Mouse (Mus musculus): Measurements from ENCODE around the gene Inafm2. TPM values are rescaled to one million over a fixed set of nuclear protein-coding genes. Genes with fewer than 3 reads are reported as not detected.

Gene Inafm2
- polyA plus RNA-seq, 1 experiment from 2014 or later, result 18.9 TPM

DNA sequence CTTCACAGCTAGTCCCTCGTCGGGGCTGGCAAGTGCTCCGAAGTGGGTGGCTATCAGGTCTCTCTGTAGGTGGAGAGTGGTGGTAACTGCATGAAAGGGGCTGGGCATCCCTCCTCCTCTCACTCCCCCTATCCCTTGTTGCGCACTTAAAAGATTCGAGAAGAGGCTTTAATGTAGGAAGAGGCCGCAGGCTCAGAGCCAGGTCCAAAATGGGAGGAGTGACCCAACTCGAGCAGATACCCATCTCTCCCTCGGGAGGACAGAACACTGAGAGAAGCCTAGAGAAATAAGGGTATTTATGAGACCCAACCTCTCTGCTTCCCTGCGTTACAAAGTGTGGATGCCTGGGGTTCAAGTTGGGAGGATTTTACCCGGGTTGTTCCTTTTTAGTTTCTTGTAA lies 33.5 kb downstream of the Inafm2 start:
- Histone ChIP-seq H3K4me1 (replicated peaks) (peaks cover 36% of the 10 kb centered on the region), H3K4me2 (peak overlapping the region; percentile 63), H3K27me3 (no peaks in the 10 kb centered on the region), H3K4me3 (peak overlapping the region; percentile 55), H3K9ac (peak overlapping the region; percentile 64; the same call in 1 of the 2 replicates), H3K9me3 (no peaks in the 10 kb centered on the region), H3K36me3 (no peaks in the 10 kb centered on the region), H3K27ac (replicated peaks) (peak overlapping the region; percentile 70)
- WGBS, result 8% methylated on average over 10 of the region's 10 CpGs
- ATAC-seq (ENCODE audit: low FRiP score, low read depth), result peak; percentile 49

DNA sequence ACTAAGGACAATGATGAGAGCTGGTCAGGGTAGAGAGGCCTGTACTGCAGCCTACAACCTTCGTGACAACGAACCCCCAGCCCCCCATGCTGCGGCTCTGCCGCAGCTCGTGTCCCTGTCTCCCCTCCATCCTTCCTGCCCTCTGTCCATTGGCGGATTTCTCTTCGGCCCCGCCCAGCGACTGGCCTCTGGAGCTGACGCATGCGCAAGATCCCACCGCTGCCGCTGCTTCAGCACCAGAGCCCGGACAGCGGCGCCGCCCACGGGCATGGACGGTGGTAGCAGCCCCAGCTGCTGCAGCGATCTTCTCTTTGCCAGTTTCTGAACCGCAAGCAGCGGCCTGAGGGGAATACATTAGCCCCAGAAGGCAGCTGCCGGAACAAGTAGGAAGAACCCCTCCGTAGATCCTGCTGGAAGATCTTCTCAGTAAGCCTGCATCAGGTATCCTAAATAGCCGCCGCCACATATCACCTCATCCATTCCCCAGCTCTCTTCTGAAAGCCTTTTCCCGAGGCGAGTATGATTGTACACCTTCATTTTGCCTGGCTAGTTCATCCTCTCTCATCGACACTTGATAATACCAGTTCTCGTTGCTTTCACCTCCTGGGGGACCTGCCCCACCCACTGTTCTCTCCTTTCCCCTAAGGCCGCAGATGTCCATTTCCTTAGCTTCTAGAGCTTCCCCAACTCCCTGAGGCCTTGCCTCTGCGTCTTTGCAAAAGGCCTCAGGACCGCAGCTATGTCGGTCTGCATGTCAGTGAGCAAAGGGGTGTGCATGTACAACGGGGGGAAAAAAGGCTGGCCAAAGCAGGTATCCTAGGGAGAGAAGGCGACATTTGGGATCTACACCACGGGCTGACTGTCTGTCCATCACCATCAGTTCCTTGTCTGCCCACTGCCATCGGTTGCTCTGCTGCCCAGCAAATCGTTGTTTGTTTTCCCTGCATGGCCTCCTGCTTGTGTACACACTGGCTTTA lies 34.2 kb downstream of the Inafm2 start, which contains the start of gene Disp2:
Disp2 (plus strand) TSS at position 216 of the 977 bp plus-strand sequence.
- Histone ChIP-seq H3K9ac (peak within 1 kb of the TSS; percentile 64), H3K27ac (replicated peaks) (peak within 1 kb of the TSS; percentile 85), H3K36me3 (no peaks in the 10 kb centered on the region), H3K4me2 (peak within 1 kb of the TSS; percentile 63), H3K27me3 (no peaks in the 10 kb centered on the region), H3K4me3 (peak within 1 kb of the TSS; percentile 55), H3K4me1 (replicated peaks) (peaks cover 36% of the 10 kb centered on the region), H3K9me3 (no peaks in the 10 kb centered on the region)
- WGBS, result 9% methylated on average over 39 of the region's 39 CpGs
- ATAC-seq (ENCODE audit: low FRiP score, low read depth), result peak; percentile 94

DNA sequence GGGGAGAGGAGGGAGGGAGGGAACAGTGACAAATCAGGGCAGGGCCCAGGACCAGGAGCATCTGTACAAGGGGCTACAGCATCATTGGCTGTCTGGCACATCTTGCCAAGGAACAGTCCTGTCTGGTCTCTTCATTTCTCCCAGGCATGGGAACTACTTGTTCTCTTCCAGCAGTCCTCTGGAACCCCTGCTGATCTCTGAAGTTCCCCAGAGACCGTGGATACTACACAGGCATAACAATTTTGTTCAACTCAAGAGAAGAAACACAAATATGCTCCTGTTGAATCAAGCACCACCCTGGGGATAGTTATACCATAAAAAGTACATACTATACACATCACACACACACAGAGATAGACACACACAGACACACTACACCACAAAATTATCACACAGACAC lies 35.6 kb downstream of the Inafm2 start:
- peak overlapping the region; percentile 55 for H3K4me3 ChIP-seq
- no peaks in the 10 kb centered on the region for H3K9me3 ChIP-seq
- H3K9ac ChIP-seq, result peak overlapping the region; percentile 64
- peaks cover 27% of the 10 kb centered on the region for H3K4me1 ChIP-seq (replicated peaks)
- no peak for ATAC-seq (ENCODE audit: low FRiP score, low read depth)
- peak overlapping the region; percentile 63 for H3K4me2 ChIP-seq
- WGBS, result 18% methylated on average over 1 of the region's 1 CpGs
- H3K36me3 ChIP-seq, result peaks cover 3% of the 10 kb centered on the region
- no peaks in the 10 kb centered on the region for H3K27me3 ChIP-seq
- peak overlapping the region; percentile 85; the same call in 1 of the 2 replicates for H3K27ac ChIP-seq (replicated peaks)

DNA sequence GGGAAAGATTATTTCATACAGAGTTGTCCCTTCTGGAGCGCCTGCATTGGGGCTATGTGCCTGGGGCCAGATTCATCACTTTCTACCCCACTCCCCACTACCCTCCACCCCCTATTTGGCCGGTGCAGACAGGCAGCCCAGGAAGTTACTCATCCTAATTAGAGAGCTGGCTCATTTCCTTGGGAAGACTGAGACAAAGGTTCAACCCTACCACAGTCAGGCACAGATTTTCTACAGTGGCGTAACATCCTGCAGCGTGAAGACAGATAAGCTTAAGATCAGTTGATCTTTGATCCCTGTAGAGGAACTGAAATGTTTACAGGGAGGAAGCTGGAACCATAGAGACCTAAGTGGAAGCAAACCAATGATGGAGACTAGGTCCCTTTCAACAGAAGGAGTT lies 36.7 kb downstream of the Inafm2 start:
- Histone ChIP-seq H3K27me3 (no peaks in the 10 kb centered on the region), H3K36me3 (peaks cover 15% of the 10 kb centered on the region), H3K4me3 (no peak overlapping the region), H3K4me2 (no peak overlapping the region), H3K9me3 (no peaks in the 10 kb centered on the region), H3K4me1 (replicated peaks) (peaks cover 25% of the 10 kb centered on the region), H3K27ac (replicated peaks) (no peak overlapping the region), H3K9ac (no peak overlapping the region)
- 72% methylated on average over 4 of the region's 4 CpGs for WGBS
- no peak for ATAC-seq (ENCODE audit: low FRiP score, low read depth)

DNA sequence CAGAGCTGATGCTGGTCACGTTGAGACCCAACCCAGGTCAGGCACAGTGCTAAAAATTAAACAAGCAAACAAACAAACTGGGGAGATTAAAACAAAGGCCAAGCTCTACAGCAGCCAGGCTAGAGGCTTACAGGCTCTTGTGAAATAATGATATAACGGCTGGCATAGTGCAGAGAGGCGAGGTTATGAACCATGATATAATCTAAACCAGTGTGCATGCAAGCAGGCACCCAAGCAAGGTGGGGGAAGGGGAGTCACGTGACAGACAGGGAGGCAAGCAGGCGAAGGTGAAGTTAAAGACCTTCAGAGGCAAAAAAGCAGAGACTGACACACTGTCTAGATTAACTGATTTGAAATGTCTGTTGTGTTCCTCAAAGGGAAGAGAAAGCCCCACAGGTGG lies 37.5 kb downstream of the Inafm2 start:
- no peak overlapping the region for H3K27ac ChIP-seq (replicated peaks)
- H3K4me1 ChIP-seq (replicated peaks), result peaks cover 25% of the 10 kb centered on the region

DNA sequence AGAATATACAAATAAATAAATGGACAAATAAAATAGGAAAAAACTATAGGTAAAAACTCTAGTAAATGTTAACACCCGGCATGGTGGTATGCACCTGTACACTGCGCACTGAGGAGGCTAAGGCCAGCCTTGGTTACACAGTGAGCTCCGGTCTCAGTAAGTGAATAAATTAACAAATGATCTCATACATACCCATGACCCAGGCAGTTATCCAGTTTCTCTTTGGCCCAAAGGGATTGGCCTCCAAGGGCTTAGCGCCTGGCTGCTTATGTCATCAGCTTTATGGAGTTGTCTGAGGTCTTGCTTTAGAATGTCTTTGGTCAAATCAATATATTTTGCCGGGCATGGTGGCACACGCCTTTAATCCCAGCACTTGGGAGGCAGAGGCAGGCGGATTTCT lies 38.1 kb downstream of the Inafm2 start:
- Histone ChIP-seq H3K4me2 (no peak overlapping the region), H3K9me3 (no peaks in the 10 kb centered on the region), H3K4me3 (no peak overlapping the region), H3K9ac (no peak overlapping the region), H3K4me1 (replicated peaks) (peaks cover 25% of the 10 kb centered on the region), H3K27me3 (no peaks in the 10 kb centered on the region), H3K27ac (replicated peaks) (no peak overlapping the region), H3K36me3 (peaks cover 22% of the 10 kb centered on the region)
- no peak for ATAC-seq (ENCODE audit: low FRiP score, low read depth)
- 90% methylated on average over 7 of the region's 7 CpGs for WGBS

More for the DNA sequence above, 37.5 kb downstream of the Inafm2 start:
- Histone ChIP-seq H3K27me3 (no peaks in the 10 kb centered on the region), H3K9me3 (no peaks in the 10 kb centered on the region), H3K4me3 (no peak overlapping the region), H3K9ac (no peak overlapping the region), H3K4me2 (no peak overlapping the region), H3K36me3 (peaks cover 22% of the 10 kb centered on the region)
- WGBS, result 70% methylated on average over 5 of the region's 5 CpGs
- ATAC-seq (ENCODE audit: low FRiP score, low read depth), result no peak

DNA sequence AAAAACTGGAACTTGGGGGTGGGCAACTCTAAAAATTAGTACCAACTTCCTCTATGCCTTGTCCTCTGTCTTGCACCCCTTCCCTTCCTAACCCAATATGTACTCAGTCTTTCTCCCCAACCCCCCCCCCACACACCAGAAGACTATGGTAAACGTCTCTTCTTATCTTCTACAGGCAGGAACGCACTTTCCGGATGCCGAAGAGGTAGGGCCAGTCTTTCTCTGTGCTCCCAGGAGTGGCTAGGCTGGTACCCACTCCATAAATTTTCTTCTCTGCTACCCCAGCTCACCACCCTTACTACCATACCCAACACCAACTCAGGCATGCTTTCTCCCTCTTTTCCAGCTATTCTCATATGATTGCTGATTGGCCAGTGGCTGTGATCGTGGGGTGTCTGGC lies 41.0 kb downstream of the Inafm2 start:
- Histone ChIP-seq H3K27ac (replicated peaks) (no peak overlapping the region), H3K4me2 (no peak overlapping the region), H3K4me1 (replicated peaks) (peaks cover 22% of the 10 kb centered on the region), H3K36me3 (peaks cover 37% of the 10 kb centered on the region), H3K9ac (no peak overlapping the region), H3K9me3 (no peaks in the 10 kb centered on the region), H3K4me3 (no peak overlapping the region), H3K27me3 (no peaks in the 10 kb centered on the region)
- ATAC-seq (ENCODE audit: low FRiP score, low read depth), result no peak
- 90% methylated on average over 5 of the region's 5 CpGs for WGBS

DNA sequence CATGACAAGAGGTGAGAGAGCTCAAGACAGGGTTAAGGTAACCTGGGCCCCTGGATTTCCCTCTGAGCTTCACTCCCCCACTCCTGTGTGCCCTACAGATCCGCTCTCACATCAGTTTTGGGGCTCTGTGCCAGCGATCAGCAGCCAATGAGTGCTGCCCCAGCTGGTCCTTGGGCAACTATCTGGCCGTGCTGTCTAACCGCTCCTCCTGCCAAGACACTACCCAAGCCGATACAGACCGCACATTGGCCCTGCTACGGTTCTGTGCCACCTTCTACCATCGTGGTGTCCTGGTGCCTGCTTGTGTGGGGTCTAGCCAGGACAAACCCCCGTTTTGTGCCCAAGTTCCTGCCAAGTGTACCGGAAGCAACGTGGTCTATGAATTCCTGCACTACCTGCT lies 43.9 kb downstream of the Inafm2 start:
- no peak overlapping the region for H3K4me3 ChIP-seq
- peaks cover 15% of the 10 kb centered on the region for H3K4me1 ChIP-seq (replicated peaks)
- ATAC-seq (ENCODE audit: low FRiP score, low read depth), result 0 out of 2 replicates have a peak, but pooled peaks have one; percentile 21
- H3K36me3 ChIP-seq, result peaks cover 60% of the 10 kb centered on the region
- no peak overlapping the region for H3K27ac ChIP-seq (replicated peaks)
- H3K27me3 ChIP-seq, result no peaks in the 10 kb centered on the region
- H3K9me3 ChIP-seq, result no peaks in the 10 kb centered on the region
- 79% methylated on average over 11 of the region's 11 CpGs for WGBS
- no peak overlapping the region for H3K4me2 ChIP-seq
- H3K9ac ChIP-seq, result no peak overlapping the region

DNA sequence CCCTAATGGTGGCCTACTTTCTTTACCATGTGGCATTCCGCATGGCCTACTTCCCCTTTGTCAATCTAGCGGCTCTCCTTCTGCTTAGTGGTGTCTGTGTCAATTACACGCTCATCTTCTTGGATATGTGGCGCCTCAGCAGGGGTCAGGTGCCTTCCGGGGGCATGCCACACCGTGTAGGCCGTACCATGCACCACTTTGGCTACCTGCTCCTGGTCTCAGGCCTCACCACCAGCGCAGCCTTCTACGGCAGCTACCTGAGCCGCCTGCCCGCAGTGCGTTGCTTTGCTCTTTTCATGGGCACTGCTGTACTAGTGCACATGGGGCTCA lies 44.6 kb downstream of the Inafm2 start:
- H3K36me3 ChIP-seq, result peaks cover 60% of the 10 kb centered on the region
- H3K9ac ChIP-seq, result no peak overlapping the region
- peak; percentile 50; the same call in 1 of the 2 replicates for ATAC-seq (ENCODE audit: low FRiP score, low read depth)
- H3K4me2 ChIP-seq, result peak overlapping the region; percentile 43
- H3K4me3 ChIP-seq, result no peak overlapping the region
- no peak overlapping the region for H3K27ac ChIP-seq (replicated peaks)
- peaks cover 15% of the 10 kb centered on the region for H3K4me1 ChIP-seq (replicated peaks)
- H3K27me3 ChIP-seq, result no peaks in the 10 kb centered on the region
- H3K9me3 ChIP-seq, result no peaks in the 10 kb centered on the region
- 45% methylated on average over 12 of the region's 12 CpGs for WGBS

DNA sequence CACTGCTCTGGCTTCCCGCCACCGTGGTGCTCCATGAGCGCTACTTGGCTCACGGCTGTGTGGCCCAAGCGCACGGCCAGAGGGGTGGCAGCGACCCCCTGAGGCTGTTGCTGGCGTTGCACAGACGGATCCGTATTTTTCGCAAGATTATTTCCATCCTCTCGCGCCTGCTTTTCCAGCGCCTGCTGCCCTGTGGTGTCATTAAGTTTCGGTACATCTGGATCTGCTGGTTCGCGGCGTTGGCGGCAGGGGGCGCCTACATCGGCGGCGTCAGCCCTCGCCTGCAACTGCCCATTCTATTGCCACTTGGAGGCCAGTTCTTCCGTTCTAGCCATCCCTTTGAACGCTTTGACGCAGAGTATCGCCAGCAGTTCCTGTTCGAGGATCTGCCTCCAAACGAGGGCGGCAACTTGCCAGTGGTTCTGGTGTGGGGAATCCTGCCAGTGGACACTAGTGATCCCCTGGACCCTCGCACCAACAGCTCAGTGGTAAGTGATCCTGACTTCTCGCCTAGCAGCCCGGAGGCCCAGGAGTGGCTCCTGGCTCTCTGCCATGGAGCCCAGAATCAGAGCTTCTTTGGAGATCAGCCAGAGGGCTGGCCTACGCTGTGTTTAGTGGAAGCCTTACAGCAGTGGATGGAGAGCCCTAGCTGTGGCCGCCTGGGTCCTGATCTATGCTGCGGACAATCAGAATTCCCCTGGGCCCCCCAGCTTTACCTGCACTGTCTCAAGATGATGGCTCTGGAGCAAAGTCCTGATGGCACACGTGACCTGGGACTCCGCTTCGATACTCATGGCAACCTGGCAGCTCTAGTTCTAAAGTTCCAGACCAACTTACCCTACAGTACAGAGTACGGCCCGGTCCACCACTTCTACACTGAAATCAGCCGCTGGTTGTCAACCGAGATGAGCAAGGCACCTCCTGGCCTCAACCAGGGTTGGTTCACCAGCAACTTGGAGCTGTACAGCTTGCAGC lies 45.3 kb downstream of the Inafm2 start:
- H3K4me3 ChIP-seq, result no peak overlapping the region
- no peaks in the 10 kb centered on the region for H3K27me3 ChIP-seq
- H3K36me3 ChIP-seq, result peaks cover 58% of the 10 kb centered on the region
- no peak overlapping the region for H3K27ac ChIP-seq (replicated peaks)
- no peak overlapping the region for H3K9ac ChIP-seq
- H3K4me2 ChIP-seq, result peak overlapping the region; percentile 43
- H3K9me3 ChIP-seq, result no peaks in the 10 kb centered on the region
- WGBS, result 26% methylated on average over 44 of the region's 44 CpGs
- ATAC-seq (ENCODE audit: low FRiP score, low read depth), result peak; percentile 49; the same call in 1 of the 2 replicates
- peaks cover 15% of the 10 kb centered on the region for H3K4me1 ChIP-seq (replicated peaks)

DNA sequence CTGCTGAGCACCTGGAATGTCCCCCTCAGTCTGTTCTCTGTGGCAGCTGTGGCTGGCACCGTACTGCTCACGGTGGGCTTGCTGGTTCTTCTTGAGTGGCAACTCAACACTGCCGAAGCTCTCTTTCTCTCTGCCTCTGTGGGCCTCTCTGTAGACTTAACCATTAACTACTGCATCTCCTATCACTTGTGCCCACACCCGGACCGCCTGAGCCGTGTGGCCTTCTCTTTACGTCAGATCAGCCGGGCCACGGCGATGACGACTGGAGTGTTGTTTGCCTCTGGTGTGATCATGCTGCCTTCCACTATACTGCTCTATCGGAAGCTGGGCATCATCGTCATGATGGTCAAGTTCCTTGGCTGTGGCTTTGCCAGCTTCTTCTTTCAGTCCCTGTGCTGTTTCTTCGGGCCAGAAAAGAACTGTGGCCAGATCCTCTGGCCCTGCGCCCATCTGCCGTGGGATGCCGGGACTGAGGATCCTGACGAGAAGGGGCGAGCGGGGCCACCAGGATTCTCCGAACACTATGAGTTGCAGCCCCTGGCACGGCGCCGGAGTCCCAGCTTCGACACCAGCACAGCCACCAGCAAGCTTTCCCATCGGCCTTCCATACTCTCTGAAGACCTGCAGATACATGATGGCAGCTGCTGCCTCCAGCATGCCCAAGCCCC lies 46.2 kb downstream of the Inafm2 start:
- no peak overlapping the region for H3K4me3 ChIP-seq
- 93% methylated on average over 26 of the region's 26 CpGs for WGBS
- ATAC-seq (ENCODE audit: low FRiP score, low read depth), result no peak
- no peak overlapping the region for H3K27ac ChIP-seq (replicated peaks)
- H3K36me3 ChIP-seq, result peaks cover 51% of the 10 kb centered on the region
- no peaks in the 10 kb centered on the region for H3K9me3 ChIP-seq
- peaks cover 15% of the 10 kb centered on the region for H3K4me1 ChIP-seq (replicated peaks)
- H3K9ac ChIP-seq, result no peak overlapping the region
- no peak overlapping the region for H3K4me2 ChIP-seq
- no peaks in the 10 kb centered on the region for H3K27me3 ChIP-seq
